Mouse (Mus musculus) heart, postnatal 0 days (tissue): ENCODE measurements around the gene Ptprj. TPM values are rescaled to one million over a fixed set of nuclear protein-coding genes. Genes with fewer than 3 reads are reported as not detected.

Experiments
- ATAC-seq: fragments of 200-750 bp; cut with Nextera tagmentation; 2 replicates; pipeline ENCODE4 v1.8.0; 2017; ENCODE audit warnings: low read depth, moderate number of reproducible peaks, moderate library complexity; ENCODE audit not compliant: insufficient read depth
- DNase-seq: peaks from one replicate; pipeline ENCODE4 v3.0.0-alpha.2; 2016; ENCODE audit warnings: low spot score
- H3K27ac ChIP-seq: fragments of 300-500 bp; sonication (generic); 2 replicates; pipeline ENCODE4 v1.5.1; 2014; ENCODE audit warnings: low read depth, mild to moderate bottlenecking
- H3K27me3 ChIP-seq: fragments of 300-500 bp; sonication (generic); 2 replicates; pipeline ENCODE4 v1.6.1; 2014; ENCODE audit warnings: low read length, mixed read lengths; ENCODE audit not compliant: control insufficient read depth, insufficient read depth
- H3K36me3 ChIP-seq: fragments of 300-500 bp; sonication (generic); replicated peaks from 2 replicates; pipeline ENCODE4 v1.6.1; 2014; ENCODE audit warnings: low read length, mixed read lengths; ENCODE audit not compliant: control insufficient read depth, insufficient read depth
- H3K4me1 ChIP-seq: fragments of 300-500 bp; sonication (generic); 2 replicates; pipeline ENCODE4 v1.6.1; 2014; ENCODE audit warnings: antibody characterized with exemption; ENCODE audit not compliant: control insufficient read depth, insufficient read depth
- H3K4me2 ChIP-seq: fragments of 300-500 bp; sonication (generic); 2 replicates; pipeline ENCODE4 v1.6.1; 2014; ENCODE audit warnings: low read depth, mild to moderate bottlenecking, low read length, moderate library complexity
- H3K4me3 ChIP-seq: fragments of 300-500 bp; sonication (generic); 2 replicates; pipeline ENCODE4 v1.5.1; 2014; ENCODE audit warnings: low read depth, low read length
- H3K9ac ChIP-seq: fragments of 300-500 bp; sonication (generic); replicated peaks from 2 replicates; pipeline ENCODE4 v1.6.1; 2014; ENCODE audit warnings: low read depth, low read length, mixed read lengths
- H3K9me3 ChIP-seq: fragments of 300-500 bp; sonication (generic); replicated peaks from 2 replicates; pipeline ENCODE4 v1.6.1; 2016; ENCODE audit warnings: low read length; ENCODE audit not compliant: control insufficient read depth
- CTCF ChIP-seq: IDR thresholded peaks from 2 replicates; pipeline ENCODE4 v1.5.1; 2016; ENCODE audit warnings: antibody characterized with exemption, control low read depth, low read depth
- EP300 ChIP-seq: IDR thresholded peaks from 2 replicates; pipeline ENCODE4 v1.6.1; 2016; ENCODE audit warnings: antibody characterized with exemption, low read depth
- WGBS: fragments of 180-500 bp; shearing (Covaris S2); extraction: QIAGEN DNeasy Blood & Tissue Kit; methylation state at CpG from one replicate; pipeline ENCODE4 v1.1.7; 2014; 5-methylcytosine and 5-hydroxymethylcytosine counted together
- polyA plus RNA-seq: library from polyadenylated mRNA; unstranded; fragments of >200 nt; fragmentation: Nextera tagmentation; extraction: Ambion mirVana; gene quantifications from 2 replicates; pipeline ENCODE4 v1.2.1, GENCODE M21; 2015
- total RNA-seq: library from RNA; depleted of rRNA; stranded (reverse); fragments of >200 nt; gene quantifications from 2 replicates; pipeline ENCODE4 v1.2.3, GENCODE M21; 2014; ENCODE audit warnings: low replicate concordance

Ptprj gene
- total and polyA plus RNA-seq, 2 experiments from 2014 or later = 0.56 to 6.8 TPM

GRCm38 (mm10) chr2:90474593-90475405 lies 105.6 kb downstream of the Ptprj start:
- no peaks in the 10 kb centered on the region for H3K9me3 ChIP-seq
- H3K4me2 ChIP-seq = peak overlapping the region; percentile 66
- no peak overlapping the region for H3K27ac ChIP-seq
- H3K4me3 ChIP-seq = peak overlapping the region; percentile 27
- ATAC-seq (peak; percentile 57), DNase-seq (peak; percentile 74)
- H3K4me1 ChIP-seq = no peaks in the 10 kb centered on the region
- H3K27me3 ChIP-seq = no peaks in the 10 kb centered on the region
- H3K9ac ChIP-seq = no peak overlapping the region
- 5% methylated on average over 11 of the region's 11 CpGs for WGBS
- no peaks in the 10 kb centered on the region for H3K36me3 ChIP-seq
- TF ChIP-seq CTCF (peak; percentile 93), EP300 (no peak)

GRCm38 (mm10) chr2:90472701-90473100 lies 107.7 kb downstream of the Ptprj start:
- H3K36me3 ChIP-seq = no peaks in the 10 kb centered on the region
- H3K4me1 ChIP-seq = no peaks in the 10 kb centered on the region
- DNase-seq (no peak), ATAC-seq (no peak)
- no peak overlapping the region for H3K27ac ChIP-seq
- H3K9ac ChIP-seq = no peak overlapping the region
- no peaks in the 10 kb centered on the region for H3K9me3 ChIP-seq
- no peak overlapping the region for H3K4me2 ChIP-seq
- WGBS = 66% methylated on average over 4 of the region's 4 CpGs
- no peaks in the 10 kb centered on the region for H3K27me3 ChIP-seq
- no peak overlapping the region for H3K4me3 ChIP-seq
- TF ChIP-seq CTCF = no peak
- no peak for TF ChIP-seq EP300

GRCm38 (mm10) chr2:90470122-90470521 lies 110.3 kb downstream of the Ptprj start:
- Histone ChIP-seq H3K9ac (no peak overlapping the region), H3K4me3 (no peak overlapping the region), H3K9me3 (no peaks in the 10 kb centered on the region), H3K4me1 (no peaks in the 10 kb centered on the region), H3K36me3 (no peaks in the 10 kb centered on the region), H3K27me3 (no peaks in the 10 kb centered on the region), H3K4me2 (no peak overlapping the region), H3K27ac (no peak overlapping the region)
- DNase-seq (peak; percentile 22), ATAC-seq (0 out of 2 replicates have a peak, but pooled peaks have one; percentile 44)
- WGBS = 16% methylated on average over 6 of the region's 6 CpGs
- TF ChIP-seq EP300 (no peak), CTCF (no peak)

GRCm38 (mm10) chr2:90466480-90466879 lies 114.0 kb downstream of the Ptprj start:
- H3K27me3 ChIP-seq = no peaks in the 10 kb centered on the region
- H3K36me3 ChIP-seq = no peaks in the 10 kb centered on the region
- TF ChIP-seq EP300 (no peak), CTCF (no peak)
- ATAC-seq = no peak
- H3K9ac ChIP-seq = no peak overlapping the region
- H3K9me3 ChIP-seq = no peaks in the 10 kb centered on the region
- H3K4me3 ChIP-seq = no peak overlapping the region
- H3K4me1 ChIP-seq = no peaks in the 10 kb centered on the region
- H3K4me2 ChIP-seq = no peak overlapping the region
- 70% methylated on average over 7 of the region's 7 CpGs for WGBS
- DNase-seq = no peak
- H3K27ac ChIP-seq = no peak overlapping the region

- no peaks in the 10 kb centered on the region for H3K27me3 ChIP-seq
- TF ChIP-seq EP300 (no peak), CTCF (no peak)
- no peaks in the 10 kb centered on the region for H3K4me1 ChIP-seq
- no peak overlapping the region for H3K9ac ChIP-seq
- WGBS = 82% methylated on average over 5 of the region's 5 CpGs
- H3K27ac ChIP-seq = no peak overlapping the region
- H3K4me3 ChIP-seq = no peak overlapping the region
- H3K36me3 ChIP-seq = peaks cover 8% of the 10 kb centered on the region; the same call in 1 of the 2 replicates
- no peak for DNase-seq
- ATAC-seq = peak; percentile 47; the same call in 1 of the 2 replicates
- H3K9me3 ChIP-seq = no peaks in the 10 kb centered on the region
- no peak overlapping the region for H3K4me2 ChIP-seq
Measured at GRCm38 (mm10) chr2:90463735-90464134, 116.7 kb downstream of the Ptprj start.
